Mouse (Mus musculus) E14TG2a.4 (cell line): Measurements from ENCODE around the gene Tma7.

Source experiments
- CTCF ChIP-seq: conservative IDR thresholded peaks from 2 replicates; pipeline ENCODE4 v1.5.1; 2014; ENCODE audit warnings: low read length
- NANOG ChIP-seq: IDR thresholded peaks from 2 replicates; pipeline ENCODE4 v1.6.1; 2014; ENCODE audit warnings: borderline replicate concordance, low read length, mixed read lengths
- POU5F1 ChIP-seq: IDR thresholded peaks from 2 replicates; pipeline ENCODE4 v1.6.1; 2014; ENCODE audit warnings: low read length, borderline replicate concordance

DNA sequence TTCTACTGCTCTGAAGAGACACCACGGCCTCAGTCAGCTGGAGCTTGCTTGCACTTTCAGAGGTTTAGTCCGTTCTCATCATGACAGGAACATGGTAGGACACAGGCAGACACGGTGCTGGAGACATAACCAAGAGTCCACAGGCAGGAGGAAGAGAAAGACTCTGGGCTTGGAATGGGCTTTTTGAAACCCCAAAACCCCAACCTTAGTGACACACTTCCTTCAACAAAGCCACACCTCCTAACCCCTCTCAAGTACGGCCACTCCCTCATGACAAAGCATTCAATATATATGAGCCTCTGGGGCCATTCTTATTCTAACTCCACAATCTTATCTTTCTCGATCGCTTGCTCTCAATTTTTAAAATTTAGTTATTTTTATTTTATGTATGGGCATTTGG lies 50.0 kb downstream of the Tma7 start:
- no peak for TF ChIP-seq CTCF
- no peak for TF ChIP-seq POU5F1
- no peak for TF ChIP-seq NANOG
